Mouse (Mus musculus) neural tube, embryonic 10.5 days (tissue): ENCODE measurements around the gene Acaca.
"Not testable (repeated sequence)": the region's sequence is repeated elsewhere in the genome, so short reads cannot be mapped to it uniquely, and the experiment has no call there.

Experiments used
- DNase-seq: peaks from one replicate; pipeline ENCODE4 v3.0.0-alpha.2; 2017; ENCODE audit warnings: low spot score; ENCODE audit errors: extremely low spot score

The Acaca gene

DNA sequence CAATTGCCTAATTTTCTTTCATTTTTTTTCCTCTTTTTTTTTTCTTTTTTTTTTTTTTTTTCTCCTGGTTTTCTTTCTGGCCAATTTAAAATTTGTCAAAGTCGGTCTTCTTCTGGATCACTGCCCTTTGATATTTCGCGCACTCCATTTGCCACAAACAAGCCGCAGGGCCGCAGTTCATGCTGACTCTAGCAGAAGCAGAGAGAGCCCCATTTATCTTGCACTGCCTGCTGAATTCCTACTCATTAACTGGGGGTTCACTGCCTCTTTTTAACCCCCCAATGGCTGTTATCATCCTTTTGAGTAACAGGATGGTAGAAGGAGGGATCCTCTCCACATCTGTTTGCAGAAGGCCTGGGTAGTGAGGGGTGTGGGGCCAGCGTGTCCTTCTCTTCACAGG, 254.4 kb downstream of the Acaca start:
- DNase-seq = no peak

DNA sequence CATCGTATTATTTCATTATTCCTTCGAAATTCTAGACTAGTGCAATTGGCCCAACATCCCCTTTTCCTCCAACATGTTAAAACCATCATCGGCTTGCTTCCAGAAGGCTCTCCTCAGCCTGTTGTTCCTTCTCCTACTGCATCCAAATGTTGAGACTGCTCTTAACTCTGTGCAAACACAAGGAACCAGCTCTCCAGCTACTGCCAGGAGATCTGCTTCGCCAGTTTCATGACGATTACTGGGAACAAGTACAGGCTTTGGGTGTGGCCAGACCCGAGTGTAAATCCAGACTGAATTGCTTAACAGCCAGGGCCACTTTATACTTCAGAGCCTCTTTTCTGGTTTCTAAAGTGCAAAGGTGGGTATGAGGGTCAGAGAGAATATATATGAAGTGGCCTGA, 259.9 kb downstream of the Acaca start:
- no peak for DNase-seq

DNA sequence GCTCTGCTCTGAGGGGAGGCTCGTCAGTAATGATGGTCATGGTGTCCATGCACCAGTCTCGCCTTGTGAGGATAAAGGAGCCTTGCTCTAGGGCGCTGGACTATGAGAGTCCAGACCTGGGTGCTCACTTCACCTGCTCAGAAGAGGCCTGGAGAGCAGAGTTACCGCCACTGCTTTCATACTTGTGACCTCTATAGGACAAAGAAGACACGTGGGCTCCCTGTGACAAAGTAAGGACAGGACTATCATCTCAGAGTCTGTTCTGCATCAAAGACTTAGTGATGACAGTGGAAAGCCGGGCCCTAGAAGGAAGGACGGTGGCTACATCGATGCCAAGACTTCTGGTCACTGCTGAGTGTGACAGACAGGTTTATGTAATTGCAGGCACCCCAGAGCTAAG, 261.7 kb downstream of the Acaca start:
- no peak for DNase-seq

DNA sequence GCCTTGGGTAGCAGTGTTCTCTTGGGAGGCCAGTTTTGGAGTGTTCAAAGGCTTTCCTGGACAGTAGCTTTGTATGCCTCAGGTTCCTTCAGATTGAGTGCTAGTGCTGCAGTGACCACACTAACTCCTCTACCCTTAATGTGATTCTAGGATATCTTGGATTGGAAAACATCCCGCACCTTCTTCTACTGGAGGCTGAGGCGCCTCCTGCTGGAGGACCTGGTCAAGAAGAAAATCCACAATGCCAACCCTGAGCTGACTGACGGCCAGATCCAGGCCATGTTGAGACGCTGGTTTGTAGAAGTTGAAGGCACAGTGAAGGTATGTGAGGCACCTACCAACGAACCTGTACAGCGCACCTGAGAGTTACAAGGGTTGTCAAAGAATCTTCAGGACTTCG, 262.6 kb downstream of the Acaca start:
- DNase-seq = not testable (repeated sequence)

DNA sequence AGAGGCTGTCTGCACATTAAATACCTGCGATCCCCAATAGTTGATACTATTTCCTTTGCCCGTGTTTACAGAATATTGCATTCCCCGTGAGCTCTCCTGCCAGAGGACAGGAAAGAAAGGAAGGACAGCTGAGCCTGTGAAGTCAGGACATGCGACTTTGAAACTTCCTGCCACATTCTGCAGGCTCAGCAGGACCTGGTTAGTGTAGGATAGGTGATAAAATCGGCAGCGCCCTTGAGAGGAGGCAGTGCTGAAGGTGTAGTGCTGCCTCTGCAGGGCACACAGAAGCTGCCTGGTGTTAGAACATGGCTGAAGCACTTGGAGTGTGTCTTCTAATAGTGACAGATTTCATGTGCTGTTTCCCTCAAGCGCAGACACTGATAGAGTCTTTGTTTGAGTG, 264.1 kb downstream of the Acaca start:
- DNase-seq = no peak

DNA sequence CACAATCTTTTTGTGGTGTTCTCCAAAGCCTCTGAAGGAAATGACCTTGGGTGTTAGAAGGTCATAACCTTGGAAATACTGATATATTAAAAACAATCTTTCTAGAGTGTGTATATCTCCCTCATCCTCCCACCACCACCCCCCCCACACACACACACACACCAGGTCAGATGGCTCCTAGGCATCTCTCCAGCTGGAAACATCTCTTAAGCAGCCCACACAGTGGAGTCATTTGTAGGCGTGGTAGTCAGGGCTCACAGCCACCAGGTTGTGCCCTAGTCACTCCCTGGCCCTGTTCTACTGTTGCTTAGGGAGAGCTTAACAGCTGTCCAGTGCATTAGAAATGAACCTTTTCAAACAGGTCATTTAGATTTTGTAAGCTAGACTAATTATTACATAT, 265.5 kb downstream of the Acaca start:
- DNase-seq = no peak

DNA sequence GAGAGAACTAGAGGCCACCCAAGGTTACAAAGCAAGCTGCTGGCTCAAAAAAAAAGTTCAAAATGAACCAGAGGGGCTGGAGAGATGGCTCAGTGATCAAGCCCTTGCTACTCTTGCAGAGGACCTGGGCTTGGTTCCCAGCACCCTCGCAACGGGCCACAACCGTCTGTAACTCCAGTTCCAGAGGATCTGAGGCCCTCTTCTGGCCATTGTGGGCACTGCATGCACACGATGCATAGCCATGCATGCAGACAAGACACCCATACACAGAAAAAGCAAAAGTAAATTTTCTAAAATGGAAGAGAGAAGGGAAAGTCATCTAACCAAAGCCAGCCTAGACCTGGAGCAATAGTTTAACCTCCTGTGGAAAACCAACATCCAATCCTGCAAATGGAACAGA, 277.3 kb downstream of the Acaca start:
- DNase-seq = no peak

DNA sequence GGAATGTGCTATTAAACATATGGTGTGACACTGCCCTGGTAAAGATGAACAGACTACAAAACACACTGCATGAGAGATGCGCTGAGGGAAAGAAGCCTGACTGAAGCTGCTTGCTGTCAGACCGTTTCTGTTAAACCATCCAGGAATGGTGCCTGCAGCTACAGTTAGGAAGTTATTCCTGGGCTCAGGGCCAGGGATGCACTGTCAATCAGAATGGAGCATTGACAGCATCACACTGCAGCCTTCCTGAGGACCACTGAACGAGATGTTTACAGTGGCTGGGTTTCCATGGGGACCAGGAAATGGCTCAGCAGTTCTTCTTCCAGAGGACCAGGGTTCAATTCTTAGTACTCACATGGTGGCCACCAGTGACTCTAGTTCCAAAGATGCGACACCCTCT, 280.9 kb downstream of the Acaca start:
- DNase-seq = no peak

DNA sequence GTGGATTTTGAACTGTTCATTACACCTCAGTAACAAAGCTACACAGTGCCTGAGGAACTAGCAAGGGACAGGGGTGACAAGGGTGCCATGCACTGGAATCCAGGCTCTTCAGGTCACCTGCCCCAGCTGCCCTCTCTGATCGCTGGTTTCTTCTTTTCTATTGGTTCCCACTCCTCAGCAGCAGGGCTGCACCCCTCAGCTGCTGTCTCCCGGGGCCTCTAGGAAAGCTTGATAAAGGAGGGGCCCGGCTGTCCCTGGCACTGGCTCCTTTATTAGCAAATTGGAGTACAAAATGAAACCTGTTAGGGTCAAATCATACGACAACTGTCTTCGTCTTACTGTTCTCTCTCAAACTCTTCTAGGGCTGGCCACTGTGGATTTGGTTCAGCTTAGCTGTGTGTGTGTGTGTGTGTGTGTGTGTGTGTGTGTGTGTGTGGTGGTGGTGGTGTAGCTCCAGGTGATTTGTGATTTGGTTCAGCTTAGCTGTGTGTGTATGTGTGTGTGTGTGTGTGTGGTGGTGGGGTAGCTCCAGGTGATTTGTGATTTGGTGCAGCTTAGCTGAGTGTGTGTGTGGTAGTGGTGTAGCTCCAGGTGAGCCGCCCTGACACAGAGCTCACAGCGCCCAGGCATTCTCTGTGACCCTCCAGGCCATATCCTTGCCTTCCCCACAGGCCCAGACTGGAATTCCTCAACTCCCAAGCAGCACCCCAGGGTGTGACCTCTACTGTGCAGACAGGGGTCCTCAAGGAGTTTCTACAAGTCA, 281.6 kb downstream of the Acaca start:
- no peak for DNase-seq

DNA sequence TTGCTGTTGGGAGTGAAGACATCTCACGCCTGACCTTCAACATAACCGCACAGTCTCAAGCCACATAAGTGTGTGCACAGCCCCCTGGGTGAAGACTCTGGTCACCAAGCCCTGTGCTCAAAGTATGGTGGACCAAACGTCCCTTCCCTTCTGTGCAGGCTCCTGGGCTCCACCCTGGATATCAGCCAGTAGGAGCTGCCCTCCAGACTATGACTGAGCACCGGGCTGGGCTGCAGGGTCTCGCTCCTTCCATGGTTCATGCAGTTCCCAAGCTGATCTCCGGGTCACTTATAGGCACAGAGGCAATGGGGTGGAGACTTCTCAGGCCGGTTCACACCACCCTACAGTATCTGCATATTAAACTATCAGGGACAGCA, 282.2 kb downstream of the Acaca start:
- DNase-seq = no peak

DNA sequence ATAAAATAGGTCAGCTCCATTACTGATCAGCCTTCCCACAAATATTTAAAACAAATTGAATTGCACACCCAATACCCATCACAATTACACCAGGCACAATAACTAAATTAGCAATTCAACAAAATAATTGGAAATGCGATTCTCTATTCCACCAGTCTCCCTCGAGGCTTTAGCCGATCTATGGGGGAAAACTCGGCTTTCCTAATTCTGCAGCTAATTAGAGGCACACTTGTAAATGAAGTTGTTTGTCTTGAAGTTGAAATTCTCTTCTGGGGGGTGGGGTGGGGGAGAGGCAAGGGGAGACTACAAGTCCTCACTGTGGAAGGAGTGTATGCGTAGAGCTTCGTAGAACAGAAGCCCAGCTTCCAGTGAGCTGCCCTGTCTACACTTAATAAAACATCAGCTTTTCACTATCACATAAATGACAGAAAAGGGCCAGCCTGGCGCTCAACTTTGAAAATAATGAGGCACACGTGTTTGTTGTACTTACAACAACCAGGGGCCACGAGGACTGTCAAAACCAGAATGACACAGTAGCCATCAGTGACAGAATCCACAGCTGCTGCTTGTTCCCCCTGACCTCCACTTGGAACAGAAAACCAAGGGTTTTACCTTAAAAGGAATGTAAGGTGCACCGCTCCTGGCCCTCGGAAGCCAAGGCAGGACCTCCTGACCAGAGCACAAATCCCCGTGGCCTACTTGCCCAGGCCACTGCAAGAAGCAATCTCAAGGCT, 282.9 kb downstream of the Acaca start:
- no peak for DNase-seq

DNA sequence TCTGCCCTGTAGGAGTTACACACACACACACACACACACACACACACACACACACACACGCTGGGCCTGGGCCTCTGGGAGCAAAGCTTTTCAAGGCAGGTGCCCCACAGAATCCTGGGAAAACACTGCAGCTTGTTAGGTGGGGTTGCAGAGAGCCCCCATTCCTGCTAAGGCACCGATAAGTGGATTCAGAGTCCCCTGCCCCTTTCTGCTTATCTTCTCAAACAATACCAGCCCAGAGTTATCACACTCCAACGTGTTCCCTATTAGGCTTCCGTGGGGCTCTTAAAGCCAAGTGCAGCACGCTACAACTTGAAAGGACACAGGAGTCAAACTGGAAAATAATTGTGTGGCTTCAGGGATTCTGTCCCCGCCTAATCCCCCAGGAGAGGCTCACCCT, 283.6 kb downstream of the Acaca start:
- no peak for DNase-seq

DNA sequence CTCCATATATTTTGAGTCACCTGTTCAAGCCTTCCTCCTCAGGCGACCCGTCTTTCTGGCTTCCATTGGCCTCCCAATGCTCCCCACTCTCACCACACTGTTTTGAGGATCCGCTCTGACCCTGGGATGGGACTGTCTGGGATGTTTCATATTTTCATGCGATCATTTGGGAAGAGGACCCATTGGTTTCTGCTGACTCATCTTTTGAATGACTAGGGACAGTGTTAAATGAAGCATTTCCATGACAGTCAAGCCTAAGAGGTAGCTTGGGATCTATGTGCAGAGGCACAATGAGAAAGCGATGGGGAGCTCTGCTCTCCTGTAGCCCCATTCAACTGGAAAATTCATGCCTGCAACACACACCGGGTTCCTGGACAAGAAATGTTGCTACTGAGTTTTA, 291.3 kb downstream of the Acaca start:
- no peak for DNase-seq

DNA sequence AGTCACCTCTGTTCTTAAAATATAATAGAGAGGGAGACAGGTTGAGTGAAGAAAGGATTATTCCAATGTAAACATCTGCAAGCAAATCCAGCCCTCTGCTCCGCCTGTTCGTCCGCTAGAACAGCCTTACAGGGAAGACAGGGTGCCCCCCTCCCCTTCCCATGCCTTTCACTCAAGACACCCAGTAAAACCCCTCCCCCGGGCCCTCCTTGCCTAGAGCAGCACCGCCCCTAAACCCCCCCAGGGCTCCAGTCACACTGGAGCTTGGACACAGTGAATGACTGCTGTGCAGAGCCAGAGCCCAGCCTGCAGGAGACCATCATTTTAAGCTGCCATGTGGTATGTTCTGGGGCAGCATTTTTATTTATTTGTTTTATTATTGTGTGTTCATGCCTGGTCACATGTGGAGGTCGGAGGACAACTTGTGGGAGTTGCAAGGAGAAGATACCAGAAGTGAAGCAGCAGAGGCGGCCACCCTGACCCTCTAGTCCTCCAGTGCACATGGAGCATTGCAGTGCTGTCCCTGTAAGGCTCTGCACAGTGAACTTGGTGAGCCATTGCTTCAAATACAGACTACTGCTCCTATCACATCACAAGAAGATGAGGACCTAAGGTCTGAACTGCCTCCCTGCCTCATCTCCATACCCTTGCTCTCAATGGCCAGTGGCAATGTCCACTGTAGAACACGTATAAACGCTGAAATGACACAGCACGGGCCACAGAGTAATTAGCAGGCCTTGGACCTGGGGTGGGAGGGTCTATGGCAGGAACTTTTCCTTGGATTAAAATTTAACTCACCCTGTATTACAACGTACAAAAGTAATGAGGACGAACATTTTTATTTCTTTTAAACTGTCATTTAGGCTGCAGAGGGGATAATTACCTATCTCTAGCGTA, 296.5 kb downstream of the Acaca start:
- DNase-seq = no peak

DNA sequence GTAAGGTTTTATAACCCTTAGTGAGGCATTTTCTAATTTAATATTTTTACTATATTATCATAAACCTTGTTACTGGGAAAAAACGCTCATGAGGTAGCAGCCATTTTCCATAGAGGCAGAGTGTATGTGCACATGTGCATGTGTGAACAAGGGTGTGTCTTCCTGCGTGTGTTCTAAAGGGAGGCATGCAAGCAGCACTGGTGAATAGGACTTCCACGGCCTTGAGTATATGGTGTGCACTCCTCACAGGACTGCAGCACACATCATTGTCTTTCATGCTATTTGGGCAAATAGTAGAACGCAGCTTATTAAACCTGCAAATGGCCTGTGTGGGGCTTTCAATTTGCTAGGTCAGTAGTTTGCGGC, 297.1 kb downstream of the Acaca start:
- no peak for DNase-seq

DNA sequence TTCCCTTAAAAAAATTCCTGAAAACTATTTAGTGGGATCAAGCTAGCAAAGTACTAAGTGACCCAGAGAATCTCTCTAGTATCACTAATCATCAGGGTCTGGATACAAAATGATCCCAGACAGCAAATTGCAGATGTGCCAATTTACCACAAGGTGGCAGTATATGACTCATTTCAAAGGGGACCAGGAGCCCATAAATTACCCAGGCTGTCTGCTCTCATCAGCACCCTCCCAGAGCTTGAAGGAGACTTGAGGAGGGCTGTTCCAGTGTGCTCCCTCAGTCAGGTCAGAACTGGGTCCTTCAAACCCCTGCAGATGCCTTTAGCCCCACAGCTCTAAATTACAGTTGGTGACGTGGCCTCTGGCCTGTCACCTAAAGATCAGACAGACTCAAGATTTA, 300.1 kb downstream of the Acaca start:
- peak; percentile 57 for DNase-seq

DNA sequence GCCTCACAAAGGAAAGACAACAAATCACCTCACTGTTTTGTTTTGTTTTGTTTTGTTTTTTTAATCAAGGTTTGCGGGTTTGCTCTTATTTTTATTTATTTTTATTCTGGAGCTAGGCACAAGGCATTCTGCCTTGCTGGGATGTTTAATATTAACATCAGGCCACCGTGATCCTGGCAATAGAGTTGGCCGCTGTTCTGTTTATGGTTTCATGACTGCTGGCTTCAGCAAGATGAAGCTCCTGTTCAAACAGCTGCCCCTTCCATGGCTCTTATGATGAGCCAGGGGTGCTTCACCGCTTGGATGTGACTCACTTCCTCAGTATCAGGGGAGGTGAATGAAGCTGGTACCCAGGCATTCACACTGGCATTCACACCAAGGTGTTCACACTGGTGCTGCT, 300.9 kb downstream of the Acaca start:
- DNase-seq = no peak

DNA sequence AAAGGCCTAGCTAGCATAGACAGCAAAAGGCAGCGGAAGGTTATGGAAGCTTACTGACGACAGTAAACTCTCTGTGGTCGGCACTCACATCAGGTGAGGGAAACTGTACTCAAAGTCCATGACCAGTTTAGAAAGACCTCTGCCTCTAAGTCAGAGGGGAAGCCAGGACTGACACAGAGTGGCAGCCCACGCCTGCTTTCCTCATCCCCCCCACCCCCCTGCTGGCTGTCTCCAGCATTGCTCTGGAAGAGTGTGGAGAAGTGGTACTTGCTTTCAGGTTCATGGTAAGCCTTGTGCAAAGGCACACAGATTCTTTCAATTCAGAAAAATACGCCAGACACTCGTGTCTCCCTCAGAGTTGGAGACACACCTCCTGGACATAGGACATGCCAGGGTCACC, 305.4 kb downstream of the Acaca start:
- no peak for DNase-seq

DNA sequence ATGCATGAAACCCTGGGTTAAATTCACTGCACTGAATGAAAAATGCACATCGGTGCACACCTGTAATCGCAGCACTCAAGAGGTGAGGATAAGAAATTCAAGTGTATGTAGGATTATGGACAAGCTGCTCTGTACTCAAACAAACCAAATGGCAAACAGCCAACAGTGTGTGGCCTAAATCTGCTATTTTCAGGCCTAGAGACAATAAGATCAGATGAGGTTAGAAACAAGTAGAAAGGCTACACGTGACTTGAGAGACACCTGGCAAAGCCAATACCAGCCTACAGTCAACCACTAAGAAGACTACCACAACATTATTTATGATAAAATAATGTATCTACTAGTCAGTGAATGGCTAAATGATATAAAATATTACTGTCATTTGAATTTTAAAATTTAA, 310.9 kb downstream of the Acaca start:
- no peak for DNase-seq

DNA sequence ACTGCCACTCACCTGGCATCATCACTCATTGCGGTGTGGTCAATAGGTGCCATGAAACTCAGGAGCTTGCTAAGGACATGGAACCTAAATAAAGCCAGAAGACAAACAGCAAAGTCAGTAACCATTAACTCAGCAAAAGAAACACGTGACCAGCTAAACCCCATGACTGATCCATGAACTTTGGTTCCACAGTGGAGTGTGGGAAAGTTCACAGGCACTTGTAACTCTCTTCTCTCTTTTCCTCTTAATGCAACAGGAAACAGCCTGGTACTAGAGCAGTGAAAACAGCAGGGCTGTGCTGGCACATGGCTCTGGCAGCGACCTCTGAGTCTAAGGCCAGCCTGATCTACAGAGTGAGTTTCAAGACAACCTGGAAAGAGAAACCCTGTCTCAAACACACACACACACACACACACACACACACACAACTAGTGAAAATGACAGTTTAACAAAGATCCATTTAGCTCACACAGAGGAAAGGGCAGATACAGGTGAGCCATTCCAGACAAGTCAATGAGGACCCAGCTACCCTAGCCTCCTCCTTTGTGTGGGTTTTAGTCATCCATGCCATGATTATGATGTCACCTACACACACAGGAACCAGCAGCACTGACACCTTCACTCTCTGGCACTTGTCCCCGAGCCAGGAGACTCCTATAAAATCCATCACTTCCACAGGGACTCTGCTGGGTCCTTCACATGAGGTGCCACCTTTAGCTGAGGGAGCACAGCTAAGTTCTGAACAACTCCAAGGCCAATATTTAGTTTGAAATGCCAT, 313.3 kb downstream of the Acaca start:
- DNase-seq = no peak
